Mouse (Mus musculus) erythroblast, embryonic 14.5 days (primary cell): ENCODE data around the gene Mid1. TPM values are rescaled to one million over a fixed set of nuclear protein-coding genes. Genes with fewer than 3 reads are reported as not detected.

ENCODE experiments used
- H3K27me3 ChIP-seq: 2 replicates; pipeline ENCODE4 v1.6.1; 2012; ENCODE audit warnings: inconsistent platforms; ENCODE audit not compliant: control insufficient read depth
- H3K36me3 ChIP-seq: 2 replicates; pipeline ENCODE4 v1.6.1; 2012; ENCODE audit warnings: mild to moderate bottlenecking, inconsistent platforms; ENCODE audit not compliant: control insufficient read depth
- H3K4me1 ChIP-seq: 2 replicates; pipeline ENCODE4 v1.6.1; 2012; ENCODE audit warnings: inconsistent platforms; ENCODE audit not compliant: control insufficient read depth
- H3K4me3 ChIP-seq: replicated peaks from 2 replicates; pipeline ENCODE3; 2012; ENCODE audit warnings: moderate library complexity, mild to moderate bottlenecking, inconsistent platforms
- H3K9me3 ChIP-seq: 2 replicates; pipeline ENCODE4 v1.6.1; 2012; ENCODE audit warnings: low read length, inconsistent platforms, mixed read lengths; ENCODE audit not compliant: control insufficient read depth
- GATA1 ChIP-seq: IDR thresholded peaks from 2 replicates; pipeline ENCODE4 v1.6.1; 2012; ENCODE audit warnings: low read length, inconsistent platforms, mixed read lengths
- TAL1 ChIP-seq: IDR thresholded peaks from 3 replicates; pipeline ENCODE4 v1.6.1; 2012; ENCODE audit warnings: low read length, inconsistent platforms, mixed read lengths
- polyA plus RNA-seq: library from polyadenylated mRNA; stranded (reverse); fragments of >175 nt; gene quantifications from 2 replicates; pipeline ENCODE4 v1.2.3, GENCODE M21; 2012

Mid1 gene
- polyA plus RNA-seq: 2.8 and 3.6 TPM in 2 replicates

- no peak within 1 kb of the TSS for H3K4me3 ChIP-seq
- H3K9me3 ChIP-seq: no peaks in the 10 kb centered on the region
- H3K4me1 ChIP-seq: no peaks in the 10 kb centered on the region
- no peaks in the 10 kb centered on the region for H3K36me3 ChIP-seq
- no peaks in the 10 kb centered on the region for H3K27me3 ChIP-seq
- TF ChIP-seq TAL1 (no peak), GATA1 (no peak)
Observed at GRCm38 (mm10) chrX:169685131-169685530, at the start of gene Mid1. TSS of gene Mid1 (plus strand) at chrX:169685199.

GRCm38 (mm10) chrX:169673056-169673455 lies 11.9 kb upstream of the Mid1 start:
- no peak overlapping the region for H3K4me3 ChIP-seq
- H3K4me1 ChIP-seq: no peaks in the 10 kb centered on the region
- H3K36me3 ChIP-seq: no peaks in the 10 kb centered on the region
- H3K9me3 ChIP-seq: no peaks in the 10 kb centered on the region
- TF ChIP-seq TAL1 (no peak), GATA1 (no peak)
- H3K27me3 ChIP-seq: no peaks in the 10 kb centered on the region

GRCm38 (mm10) chrX:169676313-169676712 lies 8.7 kb upstream of the Mid1 start:
- Histone ChIP-seq H3K4me3 (no peak overlapping the region), H3K9me3 (no peaks in the 10 kb centered on the region), H3K4me1 (no peaks in the 10 kb centered on the region), H3K27me3 (no peaks in the 10 kb centered on the region), H3K36me3 (no peaks in the 10 kb centered on the region)
- TF ChIP-seq GATA1 (no peak), TAL1 (no peak)

- TF ChIP-seq GATA1 (no peak), TAL1 (no peak)
- Histone ChIP-seq H3K27me3 (no peaks in the 10 kb centered on the region), H3K4me3 (no peak overlapping the region), H3K36me3 (no peaks in the 10 kb centered on the region), H3K9me3 (no peaks in the 10 kb centered on the region), H3K4me1 (no peaks in the 10 kb centered on the region)
Observed at GRCm38 (mm10) chrX:169685731-169686130, 732 bp downstream of the Mid1 start.

GRCm38 (mm10) chrX:169691217-169691616 lies 6.2 kb downstream of the Mid1 start:
- TF ChIP-seq TAL1 (no peak), GATA1 (no peak)
- Histone ChIP-seq H3K4me1 (no peaks in the 10 kb centered on the region; the same call in 1 of the 2 replicates), H3K9me3 (no peaks in the 10 kb centered on the region), H3K36me3 (no peaks in the 10 kb centered on the region), H3K4me3 (no peak overlapping the region), H3K27me3 (no peaks in the 10 kb centered on the region)

- TF ChIP-seq GATA1 (no peak), TAL1 (no peak)
- no peaks in the 10 kb centered on the region for H3K9me3 ChIP-seq
Observed at GRCm38 (mm10) chrX:169691675-169692074, 6.7 kb downstream of the Mid1 start.

GRCm38 (mm10) chrX:169692225-169692909 lies 7.4 kb downstream of the Mid1 start:
- no peaks in the 10 kb centered on the region; the same call in 1 of the 2 replicates for H3K4me1 ChIP-seq
- H3K4me3 ChIP-seq: no peak overlapping the region
- no peaks in the 10 kb centered on the region for H3K36me3 ChIP-seq
- no peaks in the 10 kb centered on the region for H3K27me3 ChIP-seq
- TF ChIP-seq GATA1 (no peak), TAL1 (no peak)
- H3K9me3 ChIP-seq: no peaks in the 10 kb centered on the region

More at GRCm38 (mm10) chrX:169691675-169692074, 6.7 kb downstream of the Mid1 start:
- Histone ChIP-seq H3K27me3 (no peaks in the 10 kb centered on the region), H3K4me3 (no peak overlapping the region), H3K4me1 (no peaks in the 10 kb centered on the region; the same call in 1 of the 2 replicates), H3K36me3 (no peaks in the 10 kb centered on the region)

GRCm38 (mm10) chrX:169704016-169704602 lies 19.1 kb downstream of the Mid1 start:
- TF ChIP-seq TAL1 (no peak), GATA1 (no peak)
- no peaks in the 10 kb centered on the region for H3K4me1 ChIP-seq
- H3K36me3 ChIP-seq: no peaks in the 10 kb centered on the region
- no peaks in the 10 kb centered on the region for H3K27me3 ChIP-seq
- H3K4me3 ChIP-seq: no peak overlapping the region
- no peaks in the 10 kb centered on the region for H3K9me3 ChIP-seq

GRCm38 (mm10) chrX:169723511-169723910 lies 38.5 kb downstream of the Mid1 start:
- no peaks in the 10 kb centered on the region for H3K36me3 ChIP-seq
- TF ChIP-seq TAL1 (no peak), GATA1 (no peak)

More at GRCm38 (mm10) chrX:169723511-169723910, 38.5 kb downstream of the Mid1 start:
- Histone ChIP-seq H3K27me3 (no peaks in the 10 kb centered on the region), H3K9me3 (no peaks in the 10 kb centered on the region), H3K4me3 (no peak overlapping the region), H3K4me1 (no peaks in the 10 kb centered on the region)
